Mouse (Mus musculus) layer of hippocampus, postnatal 10 days (tissue): Measurements from ENCODE around the gene Ttc7b. TPM values are rescaled to one million over a fixed set of nuclear protein-coding genes. Genes with fewer than 3 reads are reported as not detected.

Experiments
- total RNA-seq, 2 experiments: library from RNA; stranded (reverse); gene quantifications; 2 replicates each; pipeline ENCODE4 v1.2.3; 2021

Gene Ttc7b
- total RNA-seq, 2 experiments from 2014 or later = 110 to 121 TPM

Other genes starting within 250 kb of the Ttc7b start
- gene Rps6ka5, start 206.2 kb upstream of the Ttc7b start, total RNA-seq = 10 to 100 TPM; 19.9 to 20.5 TPM